Mouse (Mus musculus) frontal cortex, postnatal 10 days (tissue): Measurements from ENCODE around the gene Cort.
"Not testable (repeated sequence)": the region's sequence is repeated elsewhere in the genome, so short reads cannot be mapped to it uniquely, and the experiment has no call there.

Experiments
- DNase-seq, 2 experiments: peaks; one replicate each; pipeline ENCODE4 v3.0.0; 2022; ENCODE audit warnings: low spot score in 2 of 2, mixed read lengths in 1 of 2

Gene Cort

DNA sequence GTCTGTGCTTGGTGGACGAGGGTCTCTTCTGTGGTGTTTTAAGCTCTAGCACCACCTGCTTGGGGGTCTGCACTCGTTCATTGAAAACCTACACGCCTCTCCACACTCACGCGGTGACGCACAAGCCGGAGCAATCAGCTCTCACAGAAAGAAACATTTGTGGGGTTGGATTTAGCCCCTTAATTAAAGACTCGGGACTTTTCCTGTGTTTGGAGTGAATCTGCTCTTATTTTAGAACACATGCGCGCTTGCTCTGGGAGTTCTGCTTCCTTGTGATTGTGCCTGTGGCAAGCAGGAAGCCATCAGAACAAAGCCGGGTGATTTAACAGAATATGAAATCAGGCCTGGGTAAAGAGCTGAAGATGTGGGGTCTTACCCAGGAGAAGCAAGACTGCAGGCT is at the start of gene Cort:
Gene Cort (minus strand): TSS at position 101 of the 400 bp plus-strand sequence.
- no peak for DNase-seq

DNA sequence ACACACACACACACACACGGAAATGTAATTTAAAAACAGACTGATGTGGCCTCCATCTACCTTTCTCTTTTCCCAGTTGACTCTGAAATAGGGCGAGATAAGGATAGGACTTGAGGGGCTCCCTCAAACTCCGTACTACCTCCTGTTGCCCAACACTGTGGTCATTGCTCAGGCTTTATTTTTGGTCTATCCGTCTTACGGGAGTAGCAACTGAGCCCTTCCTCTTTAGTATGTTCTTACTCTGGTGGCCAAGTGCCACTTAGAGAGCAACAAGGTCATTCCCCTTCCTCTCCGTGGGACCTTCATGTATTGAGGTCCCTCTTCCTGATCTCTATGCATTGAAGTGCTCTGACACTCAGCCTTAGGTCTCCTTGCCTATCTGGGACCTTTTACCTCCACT is 47.1 kb upstream of the Cort start:
- no peak for DNase-seq

DNA sequence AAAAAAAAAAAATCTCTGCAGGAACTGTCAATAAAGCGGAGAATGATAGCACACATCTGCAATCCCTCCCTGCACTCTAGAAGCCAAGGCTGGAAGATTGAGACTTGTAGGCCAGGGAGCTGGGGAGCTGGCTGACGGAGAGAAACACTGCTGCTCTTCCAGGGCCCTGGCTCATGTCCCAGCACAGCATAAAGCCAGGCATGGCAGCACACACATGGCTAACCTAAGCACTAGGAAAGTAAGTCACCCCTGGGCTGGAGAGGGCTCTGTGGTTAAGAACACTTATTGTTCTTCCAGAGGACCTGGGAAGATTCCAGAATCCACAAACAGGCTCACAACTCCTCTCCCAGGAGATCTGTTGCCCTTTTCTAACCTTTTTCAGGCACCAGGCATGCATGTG is 46.1 kb upstream of the Cort start:
- no peak for DNase-seq

DNA sequence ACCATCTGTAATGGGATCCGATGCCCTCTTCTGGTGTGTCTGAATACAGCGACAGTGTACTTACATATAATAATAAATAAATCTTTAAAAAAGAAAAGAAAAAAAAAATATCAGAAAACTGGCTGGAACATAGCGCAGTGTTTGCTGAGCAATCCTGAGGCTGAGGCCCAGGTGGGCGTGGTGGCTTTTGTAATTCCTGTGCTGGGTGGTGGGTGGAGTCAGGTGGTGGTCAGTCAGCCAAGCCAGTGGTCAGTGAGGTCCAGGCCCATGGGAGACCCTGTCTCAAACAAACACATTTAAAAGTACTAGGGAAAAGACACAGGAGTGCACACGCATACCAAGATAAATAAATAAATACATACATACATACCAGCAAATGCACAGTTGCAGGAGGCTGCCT is 45.5 kb upstream of the Cort start:
- DNase-seq, result no peak

DNA sequence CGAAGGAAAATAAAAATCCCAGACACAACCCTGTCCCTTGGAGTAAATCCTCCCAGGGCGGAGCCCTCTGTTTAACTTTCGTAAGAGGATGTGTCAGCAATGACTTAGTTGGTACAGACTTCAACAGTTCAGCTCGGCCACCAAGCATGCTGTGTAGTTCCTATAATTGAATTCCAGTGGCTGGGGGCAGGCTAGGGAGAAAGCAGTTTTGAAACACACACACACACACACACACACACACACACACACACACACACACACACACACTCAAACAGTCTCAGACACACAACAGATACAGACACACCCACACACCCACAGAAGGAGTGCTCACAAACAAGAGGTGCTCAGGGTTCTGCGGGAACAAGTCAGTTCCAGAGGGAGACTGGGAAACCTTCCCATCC is 45.0 kb upstream of the Cort start:
- no peak for DNase-seq

DNA sequence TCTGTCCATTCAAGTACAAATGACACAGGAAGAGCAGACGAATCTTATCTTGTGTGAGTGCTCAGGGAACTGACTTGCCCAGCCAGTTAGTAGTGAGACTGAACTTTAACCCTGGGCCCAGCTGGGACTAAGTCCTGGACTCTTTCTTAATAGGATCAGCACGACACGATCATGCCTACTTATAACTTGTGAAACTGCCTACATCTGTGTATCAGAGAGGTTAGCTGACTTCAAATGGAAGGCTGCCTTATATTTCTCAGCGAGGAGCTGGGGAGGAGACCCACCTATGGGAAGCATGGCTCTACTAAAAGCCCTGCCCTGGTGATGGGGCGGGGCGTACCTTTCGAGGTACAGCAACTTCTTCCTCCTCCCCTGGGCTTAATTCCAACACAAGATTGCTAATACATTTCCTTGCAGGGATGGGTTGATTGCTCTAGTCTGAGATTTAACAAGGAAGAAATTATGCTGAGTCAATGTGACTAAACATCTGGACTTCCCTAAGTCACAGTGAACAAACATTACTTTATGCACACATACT is 43.9 kb upstream of the Cort start:
- DNase-seq, result no peak

DNA sequence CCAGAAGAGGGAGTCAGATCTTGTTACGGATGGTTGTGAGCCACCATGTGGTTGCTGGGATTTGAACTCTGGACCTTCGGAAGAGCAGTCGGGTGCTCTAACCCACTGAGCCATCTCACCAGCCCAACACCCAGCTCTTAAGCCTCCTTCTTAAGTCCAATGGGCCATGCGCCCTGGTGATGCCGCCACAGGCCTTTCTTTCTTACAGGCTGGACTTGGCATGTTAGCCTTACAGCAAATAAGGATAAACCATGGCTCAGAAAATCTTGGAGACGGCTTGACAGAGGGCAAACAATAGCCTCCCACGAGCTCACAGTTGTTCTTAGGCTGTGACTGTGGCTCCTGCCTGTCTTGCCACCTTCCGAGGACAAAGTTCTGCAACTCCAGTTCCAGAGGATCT is 43.4 kb upstream of the Cort start:
- not testable (repeated sequence) for DNase-seq

DNA sequence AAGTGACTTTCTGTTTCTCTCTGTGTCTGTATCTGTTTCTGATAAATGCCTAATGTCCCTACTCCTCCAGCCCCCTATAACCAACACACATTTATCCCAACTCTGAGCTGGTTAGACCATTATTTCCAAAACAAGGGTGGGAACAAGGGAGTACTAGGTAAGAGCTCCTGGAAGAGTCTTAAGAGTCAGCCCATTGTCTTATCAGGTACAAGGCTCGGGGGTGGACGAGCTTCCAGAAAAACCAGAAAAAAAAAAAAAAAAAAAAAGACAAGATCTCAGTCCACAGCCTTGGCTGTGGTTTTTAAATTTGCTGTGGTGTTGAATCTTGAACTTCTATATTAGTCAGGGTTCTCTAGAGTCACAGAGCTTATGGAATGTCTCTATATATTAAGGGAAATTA is 41.5 kb upstream of the Cort start:
- DNase-seq, result no peak

DNA sequence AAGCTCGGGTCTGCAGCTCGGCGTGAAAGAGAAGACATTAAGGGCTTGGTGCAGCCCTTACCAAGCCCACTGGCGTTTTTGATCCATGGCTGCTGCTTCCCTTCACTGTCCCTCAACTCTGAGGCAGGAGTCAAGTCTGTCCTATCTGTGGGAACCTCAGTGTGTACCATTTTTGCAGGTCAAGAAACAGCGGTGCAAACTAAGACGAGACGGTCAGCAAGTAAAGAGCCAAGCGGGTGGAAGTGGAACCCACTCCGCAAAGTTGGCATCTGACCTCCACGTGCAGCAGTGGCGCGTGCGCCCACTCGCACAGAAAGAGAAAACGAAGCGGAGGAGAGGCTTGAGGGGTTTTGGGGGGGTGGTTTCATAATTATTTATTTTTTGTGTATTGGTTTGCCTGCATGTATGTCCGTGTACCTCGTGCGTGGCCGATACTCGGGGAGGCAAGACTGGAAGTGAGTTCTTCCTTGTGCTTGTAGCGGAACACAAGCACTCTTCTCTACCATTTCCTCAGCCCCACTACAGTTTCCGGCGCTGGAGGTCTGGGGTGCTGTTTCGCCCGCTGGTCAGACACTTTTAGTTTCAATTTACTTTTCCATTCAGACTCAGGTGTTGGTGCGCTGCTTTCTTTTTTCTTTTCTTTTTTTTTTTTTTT is 40.5 kb upstream of the Cort start:
- DNase-seq, result no peak

DNA sequence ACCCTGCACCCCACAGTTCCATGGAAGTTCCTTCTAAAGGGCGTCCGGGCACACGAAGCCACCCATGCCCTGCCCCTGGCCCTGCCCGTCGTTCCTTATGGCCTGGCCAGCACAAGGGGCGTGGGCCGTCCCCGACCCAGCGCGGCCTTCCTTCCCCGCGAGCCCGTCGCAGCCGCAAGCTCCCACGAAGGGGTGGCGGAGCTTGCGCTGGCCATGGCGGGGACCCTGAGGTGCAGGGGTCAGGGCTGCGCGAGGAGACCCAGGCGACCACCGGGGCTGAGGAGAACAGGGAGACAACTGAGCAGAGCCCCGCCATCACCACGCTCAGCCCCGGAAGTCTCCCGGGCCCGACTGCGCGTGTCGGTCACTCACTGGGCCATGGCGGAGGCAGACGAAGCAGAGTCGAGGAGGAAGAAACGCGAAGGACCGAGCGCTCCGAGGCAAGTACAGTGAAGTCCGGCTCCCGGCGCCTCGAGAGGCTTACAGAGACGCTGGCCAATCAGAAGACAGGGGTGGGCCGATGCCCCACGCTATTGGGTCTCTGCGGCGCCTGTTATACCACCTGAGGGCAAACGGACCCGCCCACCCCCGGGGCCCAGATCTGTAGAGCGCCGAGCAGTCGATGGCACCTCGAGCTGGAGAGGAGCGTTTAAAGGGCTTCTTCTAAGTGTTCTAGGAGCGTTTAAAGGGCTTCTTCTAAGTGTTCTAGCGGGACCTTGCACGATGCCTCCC is 39.8 kb upstream of the Cort start, which contains the start of gene Pgd:
Gene Pgd (minus strand): TSS at position 557 of the 732 bp plus-strand sequence.
- DNase-seq, result peak; percentile 96

DNA sequence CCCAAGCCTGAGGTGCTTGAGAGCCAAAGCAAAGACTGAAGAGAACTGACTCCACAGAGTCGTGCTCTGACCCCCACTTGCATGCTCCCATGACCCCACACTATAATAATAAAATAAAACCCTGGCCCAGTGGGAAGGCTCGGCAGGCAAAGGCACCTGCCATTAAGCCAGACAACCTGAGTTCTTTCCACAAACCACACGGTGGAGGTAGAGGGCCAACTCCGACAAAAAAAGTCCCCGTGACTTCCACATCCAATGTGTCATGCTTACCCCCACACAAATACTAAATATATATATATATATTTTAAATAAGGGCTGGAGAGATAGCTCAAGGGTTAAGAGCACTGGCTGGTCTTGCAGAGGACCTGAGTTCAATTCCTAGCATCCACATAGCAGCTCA is 37.6 kb upstream of the Cort start:
- no peak for DNase-seq

DNA sequence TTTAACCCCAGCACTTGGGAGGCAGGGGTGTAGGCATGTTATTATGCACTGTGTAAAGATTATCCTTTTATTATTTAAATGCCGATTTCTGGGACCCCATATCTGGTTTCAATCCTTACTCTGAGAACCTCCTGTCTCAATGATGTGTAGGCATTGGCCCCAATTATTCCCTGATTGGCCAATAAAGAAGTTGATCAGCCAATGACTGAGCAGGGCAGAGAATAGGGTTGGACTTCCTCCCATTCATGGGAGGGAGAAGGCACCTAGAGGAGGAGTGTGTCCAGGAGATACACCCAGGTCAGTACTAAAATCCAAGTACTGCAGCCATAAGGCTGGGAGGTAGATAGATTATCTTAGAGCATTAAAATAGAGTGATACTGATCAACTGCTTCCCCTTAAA is 36.6 kb upstream of the Cort start:
- DNase-seq, result no peak

DNA sequence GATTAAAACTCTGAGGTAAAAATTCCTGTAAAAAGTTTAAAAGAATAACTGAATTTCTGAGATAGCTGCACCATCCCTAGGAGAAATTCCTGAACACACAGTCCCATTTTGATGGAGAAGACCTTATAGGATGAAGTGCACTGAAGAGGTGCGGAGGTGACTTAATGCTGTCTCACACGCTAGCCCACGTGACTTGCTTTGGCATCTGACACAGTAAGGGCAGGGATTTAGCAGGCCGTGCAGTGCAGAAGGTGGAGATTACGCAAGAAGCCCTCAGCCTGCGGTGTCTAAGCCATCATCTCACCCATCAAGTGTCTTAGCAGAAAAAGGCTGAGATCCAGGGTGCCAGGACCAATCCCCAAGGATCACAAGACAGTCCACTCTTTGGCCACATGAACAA is 34.6 kb upstream of the Cort start:
- no peak for DNase-seq

DNA sequence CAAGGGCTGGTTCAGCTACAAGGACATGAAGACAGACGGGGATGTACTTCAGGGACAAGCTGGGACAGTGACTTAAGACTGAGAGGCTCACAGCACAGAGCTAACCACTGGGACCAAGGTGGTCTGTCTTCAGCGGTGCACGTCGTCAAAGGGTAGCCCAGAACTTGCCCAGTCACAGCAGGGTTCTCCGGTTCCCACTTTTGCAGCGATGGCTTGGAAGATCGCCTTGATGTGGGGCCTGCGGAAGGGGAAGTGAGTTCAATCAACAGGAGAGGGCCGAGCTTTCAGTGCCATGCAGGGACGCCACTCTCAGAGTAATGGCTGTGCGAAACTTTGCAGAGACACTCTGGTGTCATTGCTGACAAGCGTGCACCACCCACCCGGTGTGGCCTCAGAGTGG is 33.3 kb upstream of the Cort start:
- DNase-seq, result no peak

DNA sequence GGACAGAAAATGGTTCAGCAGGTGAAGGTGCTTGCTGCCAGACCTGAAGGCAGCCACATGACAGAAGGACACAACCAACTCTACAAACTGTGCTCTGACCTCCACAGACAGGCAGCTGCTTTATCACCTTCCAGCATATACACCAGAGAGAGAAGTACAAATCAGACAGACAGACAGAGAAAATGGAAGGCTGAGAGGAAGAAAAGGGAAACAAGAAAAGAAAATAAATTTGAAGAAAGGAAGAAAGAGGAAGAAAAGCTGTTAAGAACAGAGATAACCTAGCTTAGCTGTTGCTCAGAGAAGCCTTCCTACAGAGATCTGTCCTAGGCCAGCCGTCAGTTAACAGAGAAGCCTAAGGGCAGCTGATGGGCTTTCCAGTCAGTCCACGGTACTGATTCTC is 32.6 kb upstream of the Cort start:
- no peak for DNase-seq

DNA sequence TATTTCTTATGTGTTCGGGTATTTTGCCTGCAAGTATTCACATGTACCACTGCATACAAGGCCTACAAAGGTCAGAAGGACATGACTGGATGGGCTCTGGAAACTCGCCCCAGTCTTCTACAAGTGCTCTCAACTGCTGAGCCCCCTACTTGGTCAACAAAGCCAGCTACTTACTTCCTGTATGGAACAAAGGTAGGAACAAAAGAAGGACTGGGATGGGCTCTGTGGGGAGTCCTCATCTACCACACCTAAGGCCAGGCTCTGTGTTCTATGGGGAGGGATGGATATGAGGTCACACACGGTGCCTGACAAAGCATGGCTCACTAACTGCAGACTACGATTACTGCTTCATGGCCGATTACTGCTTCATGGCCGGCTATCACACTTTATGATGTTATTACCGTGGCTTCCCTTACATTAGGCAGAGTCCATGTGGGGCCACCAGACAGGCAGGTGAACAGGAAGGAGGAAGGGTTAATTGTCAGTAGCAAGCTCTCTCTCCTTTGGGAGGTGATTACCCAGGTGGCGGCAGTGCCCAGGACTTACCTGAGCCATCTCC is 30.9 kb upstream of the Cort start:
- DNase-seq, result no peak

DNA sequence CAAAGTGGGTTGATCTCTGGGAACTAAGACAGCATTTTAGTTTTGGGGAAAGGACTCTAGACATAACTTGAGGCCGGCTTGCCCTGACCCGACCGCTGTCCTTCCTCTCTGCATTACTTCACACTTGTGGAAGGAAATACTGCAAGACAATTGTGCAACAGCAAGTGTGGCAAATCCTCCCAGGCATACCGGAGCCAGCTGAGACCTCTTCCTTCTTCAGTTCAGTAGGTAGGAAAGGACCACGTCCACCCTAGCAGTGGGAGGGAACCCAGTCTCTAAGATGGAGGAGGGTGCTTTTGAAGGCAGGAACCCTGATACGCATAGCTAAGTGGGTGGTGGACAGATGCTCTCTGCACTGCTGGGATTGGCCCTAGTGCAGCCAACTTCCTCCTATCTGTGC is 29.1 kb upstream of the Cort start:
- no peak for DNase-seq

DNA sequence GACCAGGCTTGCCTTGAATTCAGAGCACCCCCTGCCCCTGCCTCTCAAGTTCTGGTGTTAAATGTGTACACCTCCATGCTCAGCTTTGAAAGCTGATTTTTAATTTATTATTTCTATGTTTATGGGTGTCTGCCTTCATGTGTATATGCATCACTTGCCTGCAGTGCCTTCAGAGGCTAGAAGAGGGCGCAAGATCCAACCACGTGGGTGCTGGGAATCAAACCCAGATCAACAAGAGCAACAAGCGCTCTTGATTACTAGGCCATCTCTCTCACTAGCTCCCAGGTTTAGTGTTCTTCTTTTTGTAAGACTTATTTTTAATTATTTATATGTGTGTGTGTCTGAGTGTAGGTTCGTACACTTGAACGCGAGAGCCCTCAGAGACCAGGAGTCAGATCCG is 28.3 kb upstream of the Cort start:
- DNase-seq, result no peak

DNA sequence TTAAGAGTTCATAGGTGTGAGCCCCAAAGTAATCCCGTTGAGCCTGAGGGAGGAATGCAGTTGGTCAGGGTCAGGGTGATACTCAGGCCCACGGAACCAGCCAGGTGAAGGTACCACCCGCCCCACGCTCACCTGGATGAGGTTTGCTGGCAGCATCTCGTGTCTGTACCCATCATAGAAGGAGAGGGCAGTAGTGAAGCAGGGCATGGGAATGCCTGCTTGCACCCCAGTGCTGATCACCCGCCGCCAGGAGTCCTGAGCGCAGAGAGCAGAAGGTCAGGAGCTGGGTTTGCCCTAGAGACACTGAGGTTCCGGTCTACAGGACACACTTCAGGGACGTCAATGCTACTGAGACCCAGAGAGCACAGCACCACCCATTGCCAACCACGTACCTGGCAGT is 24.2 kb upstream of the Cort start:
- no peak for DNase-seq

DNA sequence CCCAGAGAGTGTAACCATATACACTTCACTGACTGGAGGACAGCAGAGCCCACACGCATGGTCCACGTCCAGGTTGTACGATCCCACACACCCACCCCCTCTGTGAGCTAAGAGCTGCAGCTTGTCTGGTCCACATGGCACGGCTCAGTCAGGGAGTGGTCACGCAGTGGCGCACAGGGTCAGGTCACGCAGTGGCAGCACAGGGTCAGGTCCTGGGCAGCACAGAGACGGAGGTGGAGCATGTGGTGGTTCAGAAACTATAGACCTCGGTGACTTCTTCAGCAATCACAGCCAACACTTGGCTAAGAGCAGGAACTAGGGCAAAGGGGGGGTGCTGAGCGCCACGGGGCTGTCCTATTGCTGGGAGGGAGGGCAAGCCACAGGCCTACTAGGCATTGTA is 23.7 kb upstream of the Cort start:
- DNase-seq, result no peak

DNA sequence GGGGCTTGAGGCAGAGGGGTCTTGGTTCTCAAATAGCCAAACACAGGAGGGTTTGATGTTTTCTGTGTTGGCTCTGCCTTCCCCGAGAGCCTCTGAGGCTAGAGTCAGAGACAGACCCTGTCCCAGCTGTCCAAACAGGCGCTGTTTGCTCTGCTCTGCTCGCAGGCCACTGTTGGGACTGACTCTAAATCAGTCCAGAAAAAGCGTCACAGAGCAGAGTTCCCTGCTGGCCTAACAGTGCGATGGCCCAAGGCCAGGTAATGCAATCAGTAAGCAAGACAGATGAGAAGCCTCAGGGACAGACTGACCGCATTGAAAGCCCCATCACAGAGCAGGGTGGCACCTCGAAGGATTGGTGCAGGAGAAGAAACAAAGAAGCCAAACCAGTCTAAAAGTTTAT is 23.0 kb upstream of the Cort start:
- no peak for DNase-seq

DNA sequence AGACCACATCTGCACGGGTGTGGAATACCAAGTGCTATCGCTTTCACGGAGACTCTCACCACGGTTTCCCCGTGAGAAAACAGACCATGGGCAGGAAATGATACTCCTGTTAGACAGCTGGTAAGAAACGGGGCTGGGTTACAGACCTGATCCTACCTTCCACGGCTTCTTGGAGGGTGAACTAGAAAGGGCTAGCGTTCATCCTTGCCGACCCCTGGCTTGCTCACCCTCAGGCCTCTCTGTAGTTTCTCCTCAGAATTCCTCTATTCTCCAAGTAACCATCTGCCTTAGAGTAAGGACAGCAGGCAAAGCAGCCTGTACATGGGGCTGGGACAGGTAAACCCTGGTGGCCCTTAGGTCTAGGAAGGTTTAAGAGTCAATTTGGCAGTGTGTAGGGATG is 22.6 kb upstream of the Cort start:
- no peak for DNase-seq

DNA sequence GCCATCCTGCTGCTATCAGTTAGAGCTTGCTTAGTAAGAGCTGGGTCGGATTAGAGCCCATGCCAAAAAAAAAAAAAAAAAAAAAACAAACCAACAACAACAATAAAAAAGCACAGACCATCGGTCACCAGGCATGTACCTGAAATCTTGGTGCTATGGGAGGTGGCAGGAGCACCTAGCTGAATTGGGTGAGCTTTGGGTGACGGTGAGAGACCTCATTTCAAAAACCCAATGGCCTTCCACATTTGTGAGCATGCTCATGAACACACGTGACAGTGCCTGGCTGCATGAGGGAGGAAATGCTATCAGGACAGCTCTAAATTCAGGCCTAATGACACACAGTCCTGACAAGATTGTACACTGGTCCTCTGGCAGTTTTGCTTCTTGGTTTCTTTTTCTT is 21.5 kb upstream of the Cort start:
- no peak for DNase-seq
